Mouse (Mus musculus) hindbrain, postnatal 0 days (tissue): ENCODE results near the gene Cdcp2. TPM values are rescaled to one million over a fixed set of nuclear protein-coding genes. Genes with fewer than 3 reads are reported as not detected.
A peak's percentile ranks its signal among the peaks of the same experiment; 100 is the strongest.

Source experiments
- ATAC-seq: fragments of 200-750 bp; cut with Nextera tagmentation; 2 replicates; pipeline ENCODE4 v1.8.0; 2017; ENCODE audit warnings: mild to moderate bottlenecking, moderate TSS enrichment, moderate library complexity
- DNase-seq: peaks from one replicate; pipeline ENCODE4 v3.0.0-alpha.2; 2015; ENCODE audit warnings: low spot score
- H3K27ac ChIP-seq: fragments of 300-500 bp; sonication (generic); 2 replicates; pipeline ENCODE4 v1.5.1; 2014; ENCODE audit warnings: mild to moderate bottlenecking
- H3K27me3 ChIP-seq: fragments of 300-500 bp; sonication (generic); 2 replicates; pipeline ENCODE4 v1.6.1; 2014; ENCODE audit warnings: low read length, mixed read lengths; ENCODE audit not compliant: insufficient read depth
- H3K36me3 ChIP-seq: fragments of 300-500 bp; sonication (generic); 2 replicates; pipeline ENCODE4 v1.6.1; 2014; ENCODE audit warnings: low read length, mixed read lengths; ENCODE audit not compliant: insufficient read depth
- H3K4me1 ChIP-seq: fragments of 300-500 bp; sonication (generic); 2 replicates; pipeline ENCODE4 v1.6.1; 2014; ENCODE audit warnings: antibody characterized with exemption, low read length, mixed read lengths; ENCODE audit not compliant: insufficient read depth
- H3K4me2 ChIP-seq: fragments of 300-500 bp; sonication (generic); 2 replicates; pipeline ENCODE4 v1.6.1; 2014; ENCODE audit warnings: low read depth, mild to moderate bottlenecking, low read length, moderate library complexity, mixed read lengths
- H3K4me3 ChIP-seq: fragments of 300-500 bp; sonication (generic); 2 replicates; pipeline ENCODE4 v1.5.1; 2014; ENCODE audit warnings: low read length
- H3K9ac ChIP-seq: fragments of 300-500 bp; sonication (generic); replicated peaks from 2 replicates; pipeline ENCODE4 v1.6.1; 2014; ENCODE audit warnings: mild to moderate bottlenecking, low read length, moderate library complexity, mixed read lengths
- H3K9me3 ChIP-seq: fragments of 300-500 bp; sonication (generic); 2 replicates; pipeline ENCODE4 v1.6.1; 2016; ENCODE audit warnings: low read length, mixed read lengths
- CTCF ChIP-seq: IDR thresholded peaks from 2 replicates; pipeline ENCODE4 v1.5.1; 2016; ENCODE audit warnings: antibody characterized with exemption, control low read depth, low read depth
- WGBS: fragments of 180-500 bp; shearing (Covaris S2); extraction: QIAGEN DNeasy Blood & Tissue Kit; methylation state at CpG from one replicate; pipeline ENCODE4 v1.1.7; 2014; 5-methylcytosine and 5-hydroxymethylcytosine counted together
- polyA plus RNA-seq: library from polyadenylated mRNA; unstranded; fragments of >200 nt; fragmentation: Nextera tagmentation; extraction: Ambion mirVana; gene quantifications from 2 replicates; pipeline ENCODE4 v1.2.1, GENCODE M21; 2015
- total RNA-seq: library from RNA; depleted of rRNA; stranded (reverse); fragments of >200 nt; gene quantifications from 2 replicates; pipeline ENCODE4 v1.2.3, GENCODE M21; 2014

The Cdcp2 gene
- total and polyA plus RNA-seq, 2 experiments from 2014 or later, result 0.13 to 0.68 TPM

DNA sequence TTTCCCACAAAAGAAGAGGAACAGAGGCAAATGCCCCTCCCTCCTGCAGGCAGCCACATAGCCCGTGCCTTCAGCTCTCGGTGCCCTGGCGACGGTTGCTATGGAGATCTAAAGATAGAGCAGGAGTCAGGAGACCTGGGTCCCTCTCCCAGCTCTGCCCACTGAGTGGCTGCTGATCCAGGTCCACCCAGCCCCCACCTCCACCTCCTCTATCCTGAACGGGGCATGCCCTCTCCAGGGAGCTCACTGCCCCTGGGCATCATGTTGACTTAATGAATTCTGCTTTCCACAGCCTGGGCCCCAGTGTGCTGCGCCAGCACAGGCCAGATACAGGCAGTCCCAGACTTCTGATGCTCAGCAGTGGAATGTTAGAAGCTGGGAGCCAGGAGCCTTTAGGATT, 11.8 kb upstream of the Cdcp2 start:
- Histone ChIP-seq H3K4me1 (peaks cover 17% of the 10 kb centered on the region), H3K36me3 (no peaks in the 10 kb centered on the region), H3K9ac (no peak overlapping the region), H3K27me3 (no peaks in the 10 kb centered on the region), H3K9me3 (no peaks in the 10 kb centered on the region), H3K4me2 (no peak overlapping the region), H3K4me3 (no peak overlapping the region), H3K27ac (peak overlapping the region; percentile 74)
- peak; percentile 94 for ATAC-seq
- WGBS, result 6% methylated on average over 6 of the region's 6 CpGs
- TF ChIP-seq CTCF, result no peak
- peak; percentile 86 for DNase-seq

DNA sequence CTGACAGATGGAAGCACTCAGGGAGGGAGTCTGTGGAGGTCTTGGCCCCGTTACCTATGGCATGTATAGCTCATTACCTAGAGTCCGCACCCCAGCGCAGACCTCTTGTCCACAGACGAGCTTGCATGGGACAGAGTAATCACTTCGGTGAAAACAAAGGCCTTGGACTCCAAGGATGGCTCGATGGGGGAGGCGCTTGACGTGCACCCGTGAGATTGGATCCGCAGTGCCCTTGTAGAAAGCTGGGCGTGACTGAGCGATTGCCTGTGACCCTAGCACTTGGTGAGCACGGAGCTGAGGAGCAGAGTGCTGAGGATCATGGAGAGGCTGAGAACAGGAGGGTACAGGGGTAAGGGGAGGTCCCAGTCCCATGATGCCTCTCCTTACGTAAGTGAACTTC, 5.0 kb upstream of the Cdcp2 start:
- Histone ChIP-seq H3K4me1 (0 out of 2 replicates have a peak, but pooled peaks cover 7% of the 10 kb centered on the region), H3K9ac (no peak overlapping the region), H3K27me3 (no peaks in the 10 kb centered on the region), H3K27ac (no peak overlapping the region), H3K4me2 (no peak overlapping the region), H3K4me3 (no peak overlapping the region), H3K9me3 (no peaks in the 10 kb centered on the region), H3K36me3 (no peaks in the 10 kb centered on the region)
- DNase-seq (no peak), ATAC-seq (no peak)
- TF ChIP-seq CTCF, result no peak
- 78% methylated on average over 14 of the region's 14 CpGs for WGBS

DNA sequence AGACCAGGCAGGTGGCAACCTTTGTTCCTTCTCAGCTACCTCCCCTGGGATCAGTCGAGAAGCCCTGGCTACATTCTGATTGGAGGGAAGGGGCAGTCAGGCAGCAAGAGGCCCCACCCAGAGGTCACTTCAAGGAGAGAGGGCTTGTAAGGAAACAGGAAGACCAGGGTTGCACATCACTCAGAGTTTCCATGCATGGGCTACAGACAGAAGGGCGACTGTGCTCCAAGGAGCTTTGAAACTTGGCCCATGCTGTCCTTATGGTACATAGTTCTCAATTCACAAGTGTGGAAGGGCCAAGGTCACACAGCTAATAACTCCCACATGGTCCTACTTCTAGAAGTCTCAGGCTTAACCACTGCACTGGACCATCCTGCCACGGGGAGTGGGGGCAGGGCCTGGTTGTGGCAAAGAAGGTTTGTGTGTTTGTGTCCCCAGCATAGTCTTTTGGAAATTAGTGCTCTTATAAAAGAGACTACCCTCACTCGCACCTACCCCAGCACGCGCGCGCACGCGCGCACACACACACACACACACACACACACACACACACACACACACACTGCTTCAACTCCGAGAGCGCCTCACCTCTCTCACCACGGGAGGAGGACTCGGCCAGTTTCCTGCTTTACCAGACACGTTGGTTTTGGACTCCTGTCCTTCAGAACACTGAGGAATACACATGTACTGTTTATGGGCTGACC, 2.1 kb upstream of the Cdcp2 start:
- no peak overlapping the region for H3K27ac ChIP-seq
- WGBS, result 86% methylated on average over 16 of the region's 16 CpGs
- H3K9ac ChIP-seq, result no peak overlapping the region
- no peaks in the 10 kb centered on the region for H3K27me3 ChIP-seq
- no peak for DNase-seq
- no peaks in the 10 kb centered on the region for H3K9me3 ChIP-seq
- 0 out of 2 replicates have a peak, but pooled peaks cover 16% of the 10 kb centered on the region for H3K4me1 ChIP-seq
- no peak overlapping the region for H3K4me3 ChIP-seq
- ATAC-seq, result no peak
- H3K4me2 ChIP-seq, result no peak overlapping the region
- H3K36me3 ChIP-seq, result no peaks in the 10 kb centered on the region
- no peak for TF ChIP-seq CTCF

DNA sequence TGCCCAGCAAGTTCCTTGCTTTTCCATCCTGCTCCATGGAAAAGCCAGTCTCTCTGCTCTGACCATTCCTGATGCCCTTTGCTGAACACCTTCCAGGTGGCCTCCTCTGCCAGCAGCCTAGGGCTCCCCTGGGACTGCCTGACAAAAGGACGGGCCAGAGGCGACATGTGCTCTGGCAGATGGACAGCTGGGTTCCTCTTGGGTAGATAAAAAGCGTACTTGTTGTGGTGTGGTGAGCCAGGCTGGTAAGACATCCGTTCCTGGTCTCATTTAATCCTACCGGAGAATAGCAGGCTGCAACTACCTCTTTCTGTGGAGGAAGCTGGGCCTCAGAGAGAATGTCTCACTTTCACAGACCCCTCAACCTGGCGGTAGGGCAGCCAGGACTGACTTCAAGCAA, 648 bp upstream of the Cdcp2 start:
- Histone ChIP-seq H3K9ac (no peak overlapping the region), H3K36me3 (no peaks in the 10 kb centered on the region), H3K4me1 (0 out of 2 replicates have a peak, but pooled peaks cover 16% of the 10 kb centered on the region), H3K4me2 (no peak overlapping the region), H3K9me3 (no peaks in the 10 kb centered on the region), H3K27me3 (no peaks in the 10 kb centered on the region), H3K4me3 (no peak overlapping the region), H3K27ac (peak overlapping the region; percentile 56; the same call in 1 of the 2 replicates)
- DNase-seq (peak; percentile 60), ATAC-seq (no peak)
- TF ChIP-seq CTCF, result no peak
- 20% methylated on average over 6 of the region's 6 CpGs for WGBS

DNA sequence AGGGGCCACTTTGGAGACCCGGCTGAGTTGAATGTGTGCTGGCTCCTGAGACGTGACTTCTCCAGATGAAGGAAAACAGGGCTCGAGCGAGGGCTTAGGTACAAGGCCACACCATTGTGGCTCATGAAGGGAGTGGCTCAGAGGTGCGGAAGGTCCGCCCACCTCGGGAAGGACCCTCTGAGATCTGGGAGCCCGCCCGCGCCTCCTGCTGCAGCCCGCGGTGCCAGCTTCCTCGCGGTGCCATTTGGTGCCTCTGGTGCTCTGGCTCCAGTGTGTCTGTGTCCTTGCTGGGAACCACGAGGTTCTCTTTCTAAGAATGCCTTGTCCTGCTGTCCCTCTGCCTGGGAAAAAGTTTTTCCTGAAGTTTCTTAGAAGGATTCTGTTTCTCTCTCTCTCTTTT, 1.2 kb downstream of the Cdcp2 start:
- WGBS, result 59% methylated on average over 15 of the region's 15 CpGs

DNA sequence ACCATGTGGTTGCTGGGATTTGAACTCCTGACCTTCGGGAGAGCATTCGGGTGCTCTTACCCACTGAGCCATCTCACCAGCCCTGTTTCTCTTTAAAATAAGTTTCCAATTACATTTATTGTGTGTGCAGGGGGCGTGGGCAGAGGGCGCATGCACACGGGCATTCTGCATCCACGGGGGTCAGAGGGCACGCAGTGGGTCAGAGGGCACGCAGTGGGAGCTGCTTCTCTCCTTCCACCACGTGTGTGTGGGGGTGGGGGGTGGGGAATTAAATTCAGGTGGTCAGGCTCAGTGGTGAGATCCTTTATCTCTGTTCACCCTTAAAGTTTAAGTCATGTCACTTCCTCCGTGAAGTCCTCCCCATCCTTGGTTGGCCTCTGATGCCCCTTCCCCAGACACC, 1.7 kb downstream of the Cdcp2 start:
- Histone ChIP-seq H3K4me1 (0 out of 2 replicates have a peak, but pooled peaks cover 16% of the 10 kb centered on the region), H3K4me2 (no peak overlapping the region), H3K9me3 (no peaks in the 10 kb centered on the region), H3K36me3 (no peaks in the 10 kb centered on the region), H3K27ac (no peak overlapping the region), H3K27me3 (no peaks in the 10 kb centered on the region), H3K4me3 (no peak overlapping the region), H3K9ac (no peak overlapping the region)
- DNase-seq, result no peak
- WGBS, result 69% methylated on average over 10 of the region's 10 CpGs
- TF ChIP-seq CTCF, result no peak
- no peak for ATAC-seq

More for the DNA sequence above, 1.2 kb downstream of the Cdcp2 start:
- DNase-seq (no peak), ATAC-seq (no peak)
- H3K9me3 ChIP-seq, result no peaks in the 10 kb centered on the region
- no peaks in the 10 kb centered on the region for H3K27me3 ChIP-seq
- H3K36me3 ChIP-seq, result no peaks in the 10 kb centered on the region
- no peak for TF ChIP-seq CTCF
- no peak overlapping the region for H3K4me2 ChIP-seq
- no peak overlapping the region for H3K27ac ChIP-seq
- no peak overlapping the region for H3K9ac ChIP-seq
- 0 out of 2 replicates have a peak, but pooled peaks cover 16% of the 10 kb centered on the region for H3K4me1 ChIP-seq
- no peak overlapping the region for H3K4me3 ChIP-seq
